Mouse (Mus musculus) kidney, postnatal 10 days (tissue): ENCODE measurements around the gene Stk11ip.

ENCODE experiments used
- DNase-seq: peaks from one replicate; pipeline ENCODE4 v3.0.0; 2021; ENCODE audit warnings: mixed read lengths

Gene Stk11ip

DNA sequence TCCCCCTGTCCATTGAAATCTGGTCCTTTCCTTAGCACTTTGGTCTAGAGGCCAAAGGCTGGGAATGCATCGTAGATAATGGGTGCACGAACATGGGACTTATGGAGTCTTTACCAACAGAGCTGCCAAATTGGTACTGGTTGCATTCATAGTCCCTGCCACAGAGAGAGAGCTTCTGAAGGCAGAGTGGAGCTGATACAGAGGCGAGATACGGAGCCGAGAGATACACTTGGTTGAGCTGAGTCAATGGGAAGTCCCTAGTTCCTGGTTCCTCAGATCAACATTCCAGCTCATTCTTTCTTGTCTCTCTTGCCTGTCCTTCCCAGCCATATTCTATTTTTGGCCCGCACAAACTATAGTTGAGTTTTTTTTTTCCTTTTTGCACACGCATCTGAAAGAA lies 52.4 kb downstream of the Stk11ip start:
- no peak for DNase-seq

DNA sequence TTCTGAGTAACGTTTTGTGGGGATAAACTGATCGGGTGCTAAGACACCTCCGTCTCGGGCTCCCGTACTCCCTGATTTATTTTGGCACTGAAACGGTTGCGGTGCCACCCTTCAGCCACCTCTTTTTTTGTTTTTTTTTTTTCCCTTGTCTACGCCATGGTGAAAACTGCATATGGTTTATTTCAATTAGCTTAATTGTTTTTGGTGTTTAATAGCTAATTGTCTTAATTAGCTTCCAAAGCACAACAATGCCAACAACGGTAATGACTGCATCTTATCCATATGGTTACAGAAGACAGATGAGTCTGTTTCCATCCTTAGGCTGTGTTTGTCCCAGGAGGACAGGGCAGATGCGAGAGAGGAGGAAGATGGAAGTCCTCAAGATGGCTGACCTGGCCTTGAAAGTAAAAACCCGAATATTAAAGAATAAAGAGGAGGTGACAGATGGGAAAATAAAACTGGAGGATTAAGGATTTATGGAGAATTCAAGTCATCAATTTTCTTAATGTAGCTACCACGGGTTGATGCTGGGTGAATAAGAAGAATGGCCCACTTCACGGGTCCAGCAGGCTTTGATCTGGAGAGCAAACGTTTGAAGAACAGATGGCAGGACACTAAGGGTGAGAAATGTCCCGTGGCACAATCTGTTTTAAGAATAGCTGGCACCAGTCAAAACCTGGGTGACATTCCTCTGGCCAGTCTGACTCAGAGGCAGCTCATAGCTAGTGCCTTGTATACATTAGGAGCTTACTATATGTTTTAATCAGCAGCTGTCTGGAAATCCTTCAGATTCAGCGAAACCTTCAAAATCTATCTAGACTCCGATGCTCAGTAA lies 53.4 kb downstream of the Stk11ip start:
- DNase-seq: no peak

DNA sequence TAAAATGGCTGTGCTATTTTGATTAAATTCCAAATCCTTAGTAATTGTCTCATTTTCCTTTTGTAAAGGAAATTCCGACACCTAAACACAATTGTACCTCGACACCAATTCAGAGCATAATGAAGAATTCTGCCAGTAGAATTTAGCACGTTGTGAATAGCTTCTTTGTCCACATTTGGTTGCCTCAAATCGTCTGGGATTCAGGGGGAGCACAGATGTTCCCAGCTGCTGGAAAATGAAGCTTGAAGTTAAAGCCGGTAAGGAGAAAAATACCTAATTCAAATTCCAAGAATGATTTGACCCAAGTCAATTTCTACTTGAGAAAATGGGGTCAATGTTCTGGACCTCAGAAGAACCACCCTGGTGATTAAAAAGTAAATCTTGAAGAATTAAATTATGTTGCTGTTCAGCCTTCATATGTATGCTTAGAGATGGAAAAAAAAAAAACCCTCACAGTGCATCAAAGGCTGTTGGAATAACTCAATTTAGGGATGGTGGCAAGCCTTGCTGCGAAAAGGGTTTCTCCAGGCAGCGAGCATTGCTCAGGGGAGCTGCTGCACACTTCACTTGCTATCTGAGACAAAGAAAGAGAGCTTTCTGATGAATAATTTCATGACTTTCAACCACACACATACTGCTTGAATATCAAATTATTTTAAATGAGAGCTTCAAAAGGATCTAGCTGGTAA lies 60.8 kb downstream of the Stk11ip start:
- no peak for DNase-seq

DNA sequence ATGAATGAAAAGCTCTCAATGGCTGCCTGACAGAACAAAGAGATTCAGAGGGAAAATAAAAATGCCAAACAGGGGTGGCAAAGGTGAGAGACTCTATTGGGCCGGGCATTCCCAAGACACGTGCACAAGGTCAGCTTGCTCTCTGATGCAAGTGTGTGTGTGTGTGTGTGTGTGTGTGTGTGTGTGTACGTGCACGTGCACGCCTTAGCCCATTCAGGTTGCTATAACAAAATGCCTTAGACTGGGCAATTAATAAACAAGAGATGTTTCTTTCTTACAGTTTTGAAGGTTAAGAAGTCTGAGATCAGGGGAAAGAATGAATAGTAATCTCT lies 61.3 kb downstream of the Stk11ip start:
- no peak for DNase-seq

DNA sequence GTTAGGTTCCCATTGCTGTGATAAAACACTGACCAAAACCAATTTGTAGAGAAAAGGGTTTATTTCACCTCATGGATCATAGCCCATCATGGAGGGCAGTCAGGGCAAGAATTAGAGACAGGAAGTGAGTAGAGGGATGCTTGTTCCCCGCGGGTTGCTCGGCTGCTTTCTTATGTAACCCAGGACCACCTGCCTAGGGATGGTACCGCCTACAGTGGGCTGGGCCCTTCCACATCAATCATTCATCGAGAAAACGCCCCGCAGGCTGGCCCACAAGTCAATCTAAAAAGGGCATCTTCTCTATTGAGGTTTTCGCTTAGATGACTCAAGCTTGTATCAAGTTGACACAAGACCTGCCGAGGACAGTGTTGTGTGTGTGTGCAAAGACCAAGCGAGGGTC lies 61.7 kb downstream of the Stk11ip start:
- no peak for DNase-seq

DNA sequence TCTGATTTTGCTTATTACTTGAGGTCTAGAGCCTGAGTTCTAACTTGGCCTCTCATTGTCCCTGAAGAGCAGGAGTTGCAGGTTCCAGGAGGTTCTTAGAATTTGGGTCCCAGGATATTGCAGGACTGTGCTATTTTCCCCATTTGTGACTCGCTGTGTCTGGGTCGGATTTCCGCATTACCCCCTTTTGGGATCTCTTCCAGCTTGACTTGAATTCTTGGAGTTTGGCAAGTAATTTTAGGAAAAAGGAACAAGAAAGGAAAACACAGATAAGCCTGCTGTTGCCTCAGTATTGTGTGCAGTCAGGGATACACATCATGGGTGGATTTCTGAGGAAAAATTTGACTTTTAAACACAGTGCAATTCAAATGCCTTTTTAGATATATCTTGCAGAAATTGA lies 65.5 kb downstream of the Stk11ip start:
- no peak for DNase-seq
